Mouse (Mus musculus) bone marrow, adult 2 months (tissue): ENCODE data around the gene Erf. TPM values are rescaled to one million over a fixed set of nuclear protein-coding genes. Genes with fewer than 3 reads are reported as not detected.

Experiments
- H3K27ac ChIP-seq: fragments of 200-500 bp; 2 replicates; pipeline ENCODE4 v1.5.1; 2012; ENCODE audit warnings: low read depth, mild to moderate bottlenecking, control low read depth, inconsistent platforms, low read length; ENCODE audit not compliant: control insufficient read depth, poor library complexity, insufficient read depth
- H3K4me1 ChIP-seq: fragments of 200-500 bp; 2 replicates; pipeline ENCODE4 v1.6.1; 2011; ENCODE audit warnings: low read length; ENCODE audit not compliant: control insufficient read depth, insufficient read depth
- H3K4me3 ChIP-seq: fragments of 200-500 bp; replicated peaks from 2 replicates; pipeline ENCODE3; 2011; ENCODE audit warnings: mild to moderate bottlenecking, low read depth, low read length, control low read depth; ENCODE audit not compliant: control insufficient read depth
- CTCF ChIP-seq: fragments of 200-500 bp; IDR thresholded peaks from 2 replicates; pipeline ENCODE4 v1.5.1; 2011; ENCODE audit warnings: low read length, control low read depth; ENCODE audit not compliant: control insufficient read depth, insufficient read depth
- POLR2A ChIP-seq: fragments of 200-500 bp; IDR thresholded peaks from 2 replicates; pipeline ENCODE4 v1.6.1; 2011; ENCODE audit warnings: low read depth, mild to moderate bottlenecking, control low read depth, low read length, borderline replicate concordance; ENCODE audit not compliant: control insufficient read depth
- WGBS: fragments of 180-500 bp; shearing (Covaris S2); methylation state at CpG from one replicate; pipeline ENCODE4 v1.1.7; 2018; 5-methylcytosine and 5-hydroxymethylcytosine counted together
- polyA plus RNA-seq: library from polyadenylated mRNA; stranded (reverse); fragments of >200 nt; gene quantifications from 2 replicates; pipeline ENCODE4 v1.2.4, GENCODE M21; 2011; ENCODE audit warnings: low replicate concordance; ENCODE audit not compliant: missing spikeins, insufficient read depth, insufficient read length

Erf gene
- polyA plus RNA-seq, 1 experiment = 14.6 TPM

DNA sequence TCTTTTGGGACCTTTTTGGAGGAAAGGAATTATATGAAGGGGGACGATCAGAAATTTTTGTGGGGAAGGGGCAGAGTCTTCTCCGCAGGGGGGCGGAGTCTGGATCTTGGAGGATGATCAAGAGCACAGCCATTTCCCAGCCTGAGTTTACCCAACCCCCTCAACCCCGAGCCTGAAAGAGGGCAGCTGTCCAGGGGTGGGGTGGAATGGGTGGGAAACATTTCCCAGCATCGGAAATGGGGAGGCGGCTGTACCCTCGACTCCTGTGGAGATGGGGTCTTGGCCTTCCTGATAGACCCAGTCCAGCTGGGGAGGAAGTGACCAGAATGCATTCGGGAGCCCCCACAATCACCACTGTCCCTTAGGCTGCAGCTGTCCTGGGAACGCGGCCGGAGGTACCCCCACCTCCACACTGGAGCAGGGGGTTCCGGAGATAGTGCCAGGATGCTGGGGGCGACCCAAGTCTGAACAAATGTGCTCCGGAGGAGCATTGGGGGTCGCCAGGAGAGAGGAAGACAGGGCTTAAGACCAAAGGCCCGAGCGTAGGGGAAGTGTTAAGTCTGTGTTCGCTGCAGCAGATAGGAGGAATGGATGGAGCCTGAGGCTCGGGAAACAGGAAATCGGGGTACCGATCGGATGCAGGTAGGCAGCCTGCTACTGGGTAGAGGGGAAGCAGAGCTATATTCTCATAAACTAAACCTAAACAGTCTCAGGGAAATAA, 670 bp upstream of the Erf start:
- H3K4me3 ChIP-seq = no peak overlapping the region
- H3K27ac ChIP-seq = no peak overlapping the region
- H3K4me1 ChIP-seq = no peaks in the 10 kb centered on the region; the same call in 1 of the 2 replicates
- no peak for TF ChIP-seq POLR2A
- no peak for TF ChIP-seq CTCF
- 4% methylated on average over 22 of the region's 22 CpGs for WGBS

GRCm38 (mm10) chr7:25249314-25250140, 1.0 kb downstream of the Erf start:
- 1% methylated on average over 60 of the region's 73 CpGs for WGBS
- TF ChIP-seq POLR2A (no peak), CTCF (no peak)
- Histone ChIP-seq H3K4me3 (peak overlapping the region; percentile 94), H3K27ac (peak overlapping the region; percentile 70; the same call in 1 of the 2 replicates), H3K4me1 (no peaks in the 10 kb centered on the region; the same call in 1 of the 2 replicates)

DNA sequence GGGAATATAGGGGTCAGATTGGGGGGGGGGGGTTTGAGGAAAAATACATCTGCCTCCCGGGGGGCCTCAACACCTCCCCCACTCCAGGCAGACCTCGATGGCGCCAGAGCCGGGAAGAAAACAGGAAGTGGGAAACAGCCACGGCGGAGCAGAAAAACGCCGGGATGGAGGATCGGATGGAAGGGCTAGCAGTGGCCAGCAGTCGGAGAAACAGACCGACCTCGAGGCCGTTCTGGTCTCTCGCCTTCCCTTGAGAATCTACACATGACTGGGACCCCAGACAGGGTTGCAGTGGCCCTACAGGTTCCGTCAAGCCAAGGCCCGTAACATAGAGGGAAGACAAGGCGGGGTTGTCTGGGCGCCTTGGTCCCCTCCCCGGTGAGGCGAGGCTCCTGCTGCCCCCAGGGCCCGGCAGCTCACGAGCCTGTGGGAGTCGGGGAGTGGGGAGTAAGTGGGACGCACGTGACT, 1.7 kb downstream of the Erf start:
- H3K4me1 ChIP-seq = no peaks in the 10 kb centered on the region; the same call in 1 of the 2 replicates
- peak overlapping the region; percentile 33; the same call in 1 of the 2 replicates for H3K27ac ChIP-seq
- under 1% methylated on average over 25 of the region's 25 CpGs for WGBS
- 0 out of 2 replicates have a peak, but pooled peaks have one; percentile 6 for TF ChIP-seq CTCF
- no peak for TF ChIP-seq POLR2A
- peak overlapping the region; percentile 60 for H3K4me3 ChIP-seq

DNA sequence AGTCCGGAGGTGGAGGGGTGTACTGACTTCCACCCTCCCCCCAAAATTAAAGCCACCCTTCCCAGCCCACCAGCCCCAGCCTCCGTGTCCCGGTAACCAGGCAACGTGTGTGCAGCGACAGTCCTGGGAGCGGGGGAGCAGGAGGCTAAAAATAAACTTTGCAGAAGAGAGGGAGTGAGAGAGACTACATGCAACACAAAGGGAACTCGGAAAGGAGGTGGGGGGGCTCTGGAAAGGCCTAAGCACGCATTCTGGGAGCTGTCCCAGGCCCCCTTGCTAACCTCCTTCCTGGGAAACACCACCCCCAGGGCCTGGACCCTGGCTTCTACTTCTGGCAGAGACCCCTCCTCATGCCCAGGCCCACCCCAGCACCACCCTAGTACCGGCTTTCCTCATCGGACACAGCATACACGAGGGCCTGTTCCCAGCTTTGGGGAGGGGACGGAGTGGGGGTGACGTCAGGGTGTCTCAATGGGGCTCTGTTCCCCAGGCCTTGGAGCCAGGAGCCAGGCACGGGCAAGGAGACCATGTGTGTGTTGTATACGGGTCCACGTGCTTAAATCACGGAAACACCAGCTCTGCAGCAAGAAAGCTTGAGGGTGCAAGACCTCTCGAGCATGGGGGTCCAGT, 2.4 kb downstream of the Erf start:
- H3K4me1 ChIP-seq = no peaks in the 10 kb centered on the region; the same call in 1 of the 2 replicates
- WGBS = 8% methylated on average over 18 of the region's 18 CpGs

GRCm38 (mm10) chr7:25247498-25247897, 3.1 kb downstream of the Erf start:
- no peak overlapping the region for H3K27ac ChIP-seq
- H3K4me1 ChIP-seq = no peaks in the 10 kb centered on the region; the same call in 1 of the 2 replicates
- 21% methylated on average over 3 of the region's 3 CpGs for WGBS
- TF ChIP-seq POLR2A (no peak), CTCF (no peak)
- H3K4me3 ChIP-seq = no peak overlapping the region

More for the DNA sequence above, 2.4 kb downstream of the Erf start:
- H3K4me3 ChIP-seq = no peak overlapping the region
- no peak overlapping the region for H3K27ac ChIP-seq
- no peak for TF ChIP-seq POLR2A
- TF ChIP-seq CTCF = no peak

DNA sequence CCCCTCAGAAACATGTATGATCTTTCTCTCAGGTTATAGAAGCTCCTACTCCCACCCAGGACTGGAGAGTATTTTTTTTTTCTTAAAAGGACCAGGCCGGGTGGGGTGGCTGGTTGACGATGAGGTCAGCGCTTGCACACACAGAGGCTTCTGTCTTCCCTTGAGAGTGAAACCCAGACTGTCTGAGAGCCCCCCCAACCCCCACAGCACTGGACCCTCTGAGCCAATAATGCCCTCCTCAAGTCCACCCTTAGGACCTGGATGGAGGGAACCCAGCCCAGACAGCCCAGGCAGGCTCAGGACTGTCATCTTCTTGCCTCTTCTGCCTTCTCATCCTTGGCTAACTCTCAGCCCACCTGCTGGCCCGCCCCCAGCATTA, 3.8 kb downstream of the Erf start:
- H3K27ac ChIP-seq = no peak overlapping the region; the same call in 1 of the 2 replicates

GRCm38 (mm10) chr7:25246079-25246758, 4.3 kb downstream of the Erf start:
- H3K4me3 ChIP-seq = no peak overlapping the region
- no peaks in the 10 kb centered on the region; the same call in 1 of the 2 replicates for H3K4me1 ChIP-seq
- no peak overlapping the region; the same call in 1 of the 2 replicates for H3K27ac ChIP-seq
- TF ChIP-seq POLR2A (no peak), CTCF (no peak)
- 43% methylated on average over 20 of the region's 20 CpGs for WGBS

More for the DNA sequence above, 3.8 kb downstream of the Erf start:
- Histone ChIP-seq H3K4me1 (no peaks in the 10 kb centered on the region; the same call in 1 of the 2 replicates), H3K4me3 (no peak overlapping the region)
- 16% methylated on average over 4 of the region's 4 CpGs for WGBS
- no peak for TF ChIP-seq POLR2A
- no peak for TF ChIP-seq CTCF
